Mouse (Mus musculus): ENCODE measurements around the gene Repin1. TPM values are rescaled to one million over a fixed set of nuclear protein-coding genes. Genes with fewer than 3 reads are reported as not detected.
"Not testable (repeated sequence)": the region's sequence is repeated elsewhere in the genome, so short reads cannot be mapped to it uniquely, and the experiment has no call there.

Repin1 gene
- total and polyA plus RNA-seq, 3 experiments = 10.7 to 28.0 (median 12.8) TPM

GRCm38 (mm10) chr6:48620031-48620430 lies 26.3 kb downstream of the Repin1 start:
- no peak for TF ChIP-seq PAX5 (IDR thresholded peaks at IDR 0.05; ENCODE audit: low read length)
- TF ChIP-seq UBTF (IDR thresholded peaks at IDR 0.05; ENCODE audit: low read depth, low read length) = no peak
- TF ChIP-seq JUND (conservative IDR thresholded peaks at IDR 0.05; ENCODE audit: low read depth, low read length) = no peak
- TF ChIP-seq MYC (IDR thresholded peaks at IDR 0.05; ENCODE audit: low read depth, low read length) = no peak
- TF ChIP-seq CHD1 (IDR thresholded peaks at IDR 0.05; ENCODE audit: low read depth, low read length) = no peak
- no peak for TF ChIP-seq TBP (conservative IDR thresholded peaks at IDR 0.05; ENCODE audit: low read depth, low read length)
- no peak for TF ChIP-seq USF1 (IDR thresholded peaks at IDR 0.05; ENCODE audit: low read depth, low read length)
- no peak for TF ChIP-seq RCOR1 (conservative IDR thresholded peaks at IDR 0.05; ENCODE audit: low read depth, low read length)
- TF ChIP-seq HCFC1 (IDR thresholded peaks at IDR 0.05; ENCODE audit: low read depth, low read length) = no peak
- no peak for TF ChIP-seq GABPA (IDR thresholded peaks at IDR 0.05; ENCODE audit: insufficient replicate concordance, low read depth, low read length)
- TF ChIP-seq BHLHE40 (IDR thresholded peaks at IDR 0.05; ENCODE audit: low read depth, low read length) = no peak
- no peak for TF ChIP-seq MXI1 (IDR thresholded peaks at IDR 0.05; ENCODE audit: low read depth, low read length)
- no peak for TF ChIP-seq ZC3H11A (IDR thresholded peaks at IDR 0.05; ENCODE audit: low read depth, low read length)
- TF ChIP-seq NELFE (IDR thresholded peaks at IDR 0.05; ENCODE audit: low read depth, low read length) = no peak
- TF ChIP-seq EP300 (IDR thresholded peaks at IDR 0.05; ENCODE audit: low read length) = no peak
- no peak for TF ChIP-seq ELF1 (IDR thresholded peaks at IDR 0.05; ENCODE audit: low read depth, low read length)
- TF ChIP-seq ZNF384 (IDR thresholded peaks at IDR 0.05; ENCODE audit: low read depth, low read length) = no peak
- H3K4me1 ChIP-seq (ENCODE audit: control insufficient read depth in 1 of 2, insufficient read depth in 2 of 2) = peaks cover 13 to 27% of the 10 kb centered on the region in 2 experiments
- H3K9ac ChIP-seq (ENCODE audit: insufficient read depth, low read depth) = no peak overlapping the region
- DNase-seq (ENCODE audit: extremely low read depth) = no peak
- H3K4me2 ChIP-seq (ENCODE audit: insufficient read depth, low read depth, poor library complexity, severe bottlenecking) = no peak overlapping the region
- in situ Hi-C loops (cut with MboI; ENCODE audit: low pct_ligation_motif_present, low pct_unique_long_range_greater_than_20kb, low sequenced_read_pairs) = no loop called here
- H3K36me3 ChIP-seq (replicated peaks in 1 of 2; ENCODE audit: control insufficient read depth in 1 of 2, insufficient read depth in 1 of 2, low read length in 1 of 2) = peaks cover 18 to 64% of the 10 kb centered on the region in 2 experiments
- H3K27ac ChIP-seq (ENCODE audit: insufficient read depth, low read depth) = no peak overlapping the region
- no peaks in the 10 kb centered on the region for H3K27me3 ChIP-seq (replicated peaks)
- H3K9me3 ChIP-seq (replicated peaks; ENCODE audit: low read length) = no peaks in the 10 kb centered on the region
- dilution Hi-C loops (cut with MboI; ENCODE audit: extremely low pct_ligation_motif_present, extremely low pct_unique_long_range_greater_than_20kb, low sequenced_read_pairs) = no loop called here
- no peak overlapping the region for H3K4me3 ChIP-seq (replicated peaks in 1 of 3; ENCODE audit: low read depth in 2 of 3, low read length in 2 of 3, poor library complexity in 1 of 3)
- H3K79me2 ChIP-seq (replicated peaks; ENCODE audit: control insufficient read depth, extremely low read depth, insufficient read depth, poor library complexity, severe bottlenecking) = no peaks in the 10 kb centered on the region

GRCm38 (mm10) chr6:48622186-48622843 lies 28.6 kb downstream of the Repin1 start:
- peaks cover 18 to 53% of the 10 kb centered on the region in 2 experiments for H3K36me3 ChIP-seq (replicated peaks in 1 of 2; ENCODE audit: control insufficient read depth in 1 of 2, insufficient read depth in 1 of 2, low read length in 1 of 2)
- TF ChIP-seq SIN3A (IDR thresholded peaks at IDR 0.05; ENCODE audit: low read length) = peak; percentile 67; the same call in 1 of the 2 replicates
- peak; percentile 93 for TF ChIP-seq ELF1 (IDR thresholded peaks at IDR 0.05; ENCODE audit: low read depth, low read length)
- peak; percentile 38; the same call in 1 of the 2 replicates for TF ChIP-seq MEF2A (IDR thresholded peaks at IDR 0.05; ENCODE audit: borderline replicate concordance, low read depth, low read length)
- peak; percentile 43; the same call in 1 of the 2 replicates for TF ChIP-seq IRF4 (IDR thresholded peaks at IDR 0.05; ENCODE audit: low read depth, low read length)
- peak; percentile 79 for TF ChIP-seq TBP (conservative IDR thresholded peaks at IDR 0.05; ENCODE audit: low read depth, low read length)
- peak; percentile 48; the same call in 1 of the 2 replicates for TF ChIP-seq MYC (IDR thresholded peaks at IDR 0.05; ENCODE audit: low read depth, low read length)
- peak; percentile 88 for TF ChIP-seq POLR2A (IDR thresholded peaks at IDR 0.05; ENCODE audit: low read depth, low read length)
- TF ChIP-seq ZMIZ1 (IDR thresholded peaks at IDR 0.05; ENCODE audit: low read depth, low read length) = peak; percentile 84; the same call in 1 of the 2 replicates
- peak; percentile 77 for TF ChIP-seq NELFE (IDR thresholded peaks at IDR 0.05; ENCODE audit: low read depth, low read length)
- peak; percentile 42; the same call in 1 of the 2 replicates for TF ChIP-seq MAX (IDR thresholded peaks at IDR 0.05; ENCODE audit: low read length)
- TF ChIP-seq TCF12 (IDR thresholded peaks at IDR 0.05; ENCODE audit: low read depth, low read length) = peak; percentile 53; the same call in 1 of the 2 replicates
- TF ChIP-seq KAT2A (IDR thresholded peaks at IDR 0.05; ENCODE audit: insufficient replicate concordance, low read length) = peak; percentile 86; the same call in 1 of the 2 replicates
- peak; percentile 92; the same call in 1 of the 2 replicates for TF ChIP-seq POLR2AphosphoS2 (IDR thresholded peaks at IDR 0.05; ENCODE audit: low read depth, low read length)
- peak; percentile 90 for TF ChIP-seq HCFC1 (IDR thresholded peaks at IDR 0.05; ENCODE audit: low read depth, low read length)
- TF ChIP-seq GABPA (IDR thresholded peaks at IDR 0.05; ENCODE audit: insufficient replicate concordance, low read depth, low read length) = peak; percentile 49; the same call in 1 of the 2 replicates
- peak overlapping the region; percentile 43 for H3K4me2 ChIP-seq (ENCODE audit: insufficient read depth, low read depth, poor library complexity, severe bottlenecking)
- in situ Hi-C loops (cut with MboI; ENCODE audit: low pct_ligation_motif_present, low pct_unique_long_range_greater_than_20kb, low sequenced_read_pairs); H3K79me2 ChIP-seq (replicated peaks; ENCODE audit: control insufficient read depth, extremely low read depth, insufficient read depth, poor library complexity, severe bottlenecking); dilution Hi-C loops (cut with MboI; ENCODE audit: extremely low pct_ligation_motif_present, extremely low pct_unique_long_range_greater_than_20kb, low sequenced_read_pairs); H3K9me3 ChIP-seq (replicated peaks; ENCODE audit: low read length); H3K27me3 ChIP-seq (replicated peaks): not testable (repeated sequence)
- peak overlapping the region; percentile 84 to 99 (median 88) for H3K4me3 ChIP-seq (replicated peaks in 1 of 3; ENCODE audit: low read depth in 2 of 3, low read length in 2 of 3, poor library complexity in 1 of 3)
- DNase-seq (ENCODE audit: extremely low read depth) = peak; percentile 81
- H3K4me1 ChIP-seq (ENCODE audit: control insufficient read depth in 1 of 2, insufficient read depth in 2 of 2) = peaks cover 13 to 31% of the 10 kb centered on the region in 2 experiments
- peak overlapping the region; percentile 75 for H3K27ac ChIP-seq (ENCODE audit: insufficient read depth, low read depth)
- peak overlapping the region; percentile 93 for H3K9ac ChIP-seq (ENCODE audit: insufficient read depth, low read depth)
